Mouse (Mus musculus): ENCODE results near the gene Atp11b.

GRCm38 (mm10) chr3:35722811-35723210 lies 31.1 kb upstream of the Atp11b start:
- no peak for TF ChIP-seq CTCF (IDR thresholded peaks at IDR 0.05; ENCODE audit: low read depth)
- TF ChIP-seq EP300 (IDR thresholded peaks at IDR 0.05; ENCODE audit: low read depth) = no peak
